Mouse (Mus musculus): ENCODE results near the gene Ttc25. TPM values are rescaled to one million over a fixed set of nuclear protein-coding genes. Genes with fewer than 3 reads are reported as not detected.

Gene Ttc25
- polyA plus RNA-seq, 1 experiment from 2014 or later = 2.2 TPM

Other genes starting within 250 kb of the Ttc25 start
- gene Eif1, start 225.7 kb upstream of the Ttc25 start, polyA plus RNA-seq (2014; fragmentation: Nextera tagmentation; extraction: Ambion mirVana) = 1,262 and 1,333 TPM in 2 replicates
- gene Gast, start 211.2 kb upstream of the Ttc25 start, polyA plus RNA-seq (2014; fragmentation: Nextera tagmentation; extraction: Ambion mirVana) = not detected in 2 replicates
- 71.6 and 93.7 TPM in 2 replicates for gene Hap1, start 189.5 kb upstream of the Ttc25 start, polyA plus RNA-seq (2014; fragmentation: Nextera tagmentation; extraction: Ambion mirVana)
- gene Jup, start 147.8 kb upstream of the Ttc25 start, polyA plus RNA-seq (2014; fragmentation: Nextera tagmentation; extraction: Ambion mirVana) = 43.0 and 58.9 TPM in 2 replicates
- 18.9 and 21.1 TPM in 2 replicates for gene P3h4, start 130.8 kb upstream of the Ttc25 start, polyA plus RNA-seq (2014; fragmentation: Nextera tagmentation; extraction: Ambion mirVana)
- 7.2 and 32.8 TPM in 2 replicates for gene Fkbp10, start 129.9 kb upstream of the Ttc25 start, polyA plus RNA-seq (2014; fragmentation: Nextera tagmentation; extraction: Ambion mirVana)
- gene Nt5c3b, start 103.8 kb upstream of the Ttc25 start, polyA plus RNA-seq (2014; fragmentation: Nextera tagmentation; extraction: Ambion mirVana) = 107 and 109 TPM in 2 replicates
- 0.68 and 1.1 TPM in 2 replicates for gene Klhl10, start 103.7 kb upstream of the Ttc25 start, polyA plus RNA-seq (2014; fragmentation: Nextera tagmentation; extraction: Ambion mirVana)
- 15.7 and 16.1 TPM in 2 replicates for gene Klhl11, start 72.9 kb upstream of the Ttc25 start, polyA plus RNA-seq (2014; fragmentation: Nextera tagmentation; extraction: Ambion mirVana)
- 191 and 250 TPM in 2 replicates for gene Acly, start 17.6 kb upstream of the Ttc25 start, polyA plus RNA-seq (2014; fragmentation: Nextera tagmentation; extraction: Ambion mirVana)
- gene Cnp, start 29.3 kb downstream of the Ttc25 start, polyA plus RNA-seq (2014; fragmentation: Nextera tagmentation; extraction: Ambion mirVana) = 41.1 and 49.3 TPM in 2 replicates
- 108 and 110 TPM in 2 replicates for gene Nkiras2, start 73.6 kb downstream of the Ttc25 start, polyA plus RNA-seq (2014; fragmentation: Nextera tagmentation; extraction: Ambion mirVana)
- gene Dnajc7, start 74.6 kb downstream of the Ttc25 start, polyA plus RNA-seq (2014; fragmentation: Nextera tagmentation; extraction: Ambion mirVana) = 109 and 112 TPM in 2 replicates
- gene Zfp385c, start 146.8 kb downstream of the Ttc25 start, polyA plus RNA-seq (2014; fragmentation: Nextera tagmentation; extraction: Ambion mirVana) = 0.50 and 0.61 TPM in 2 replicates
- 2.7 and 2.8 TPM in 2 replicates for gene Dhx58, start 158.7 kb downstream of the Ttc25 start, polyA plus RNA-seq (2014; fragmentation: Nextera tagmentation; extraction: Ambion mirVana)
- 55.3 and 57.0 TPM in 2 replicates for gene Kat2a, start 166.9 kb downstream of the Ttc25 start, polyA plus RNA-seq (2014; fragmentation: Nextera tagmentation; extraction: Ambion mirVana)
- gene Hspb9, start 168.2 kb downstream of the Ttc25 start, polyA plus RNA-seq (2014; fragmentation: Nextera tagmentation; extraction: Ambion mirVana) = not detected in 2 replicates
- 59.7 and 82.7 TPM in 2 replicates for gene Rab5c, start 192.6 kb downstream of the Ttc25 start, polyA plus RNA-seq (2014; fragmentation: Nextera tagmentation; extraction: Ambion mirVana)
- gene Kcnh4, start 214.3 kb downstream of the Ttc25 start, polyA plus RNA-seq (2014; fragmentation: Nextera tagmentation; extraction: Ambion mirVana) = 6.4 and 10.1 TPM in 2 replicates
- gene Hcrt, start 217.3 kb downstream of the Ttc25 start, polyA plus RNA-seq (2014; fragmentation: Nextera tagmentation; extraction: Ambion mirVana) = 0.51 TPM in 1 of 2 replicates, not detected in the other
- 3.3 and 4.5 TPM in 2 replicates for gene Ghdc, start 225.3 kb downstream of the Ttc25 start, polyA plus RNA-seq (2014; fragmentation: Nextera tagmentation; extraction: Ambion mirVana)

Data from neural tube, embryonic 14.5 days (tissue).